Comparison of ENCODE assay signal across 8 mouse cellular contexts in the genomic region with DNA sequence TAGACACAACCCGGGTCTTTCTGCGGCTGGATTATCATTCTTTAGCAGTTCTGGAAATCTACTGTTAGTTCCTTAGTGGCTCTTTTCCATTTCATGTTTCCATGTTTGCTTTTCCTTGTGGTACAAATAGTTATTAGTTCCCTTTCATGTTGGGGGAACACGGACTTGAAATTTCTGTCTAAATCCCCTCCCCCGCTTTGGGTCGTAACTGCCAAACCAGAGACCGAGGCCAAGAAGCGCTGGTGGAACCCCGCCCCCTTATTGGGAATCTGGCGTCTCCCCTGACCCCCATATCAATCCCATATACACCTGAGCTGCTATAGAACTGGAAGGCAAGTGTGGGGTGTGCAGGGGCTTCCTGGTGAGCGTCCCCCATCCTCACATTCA. TPM values are rescaled to one million over a fixed set of nuclear protein-coding genes. Genes with fewer than 3 reads are reported as not detected.
A peak's percentile ranks its signal among the peaks of the same experiment; 100 is the strongest.
DNase-seq lines count a peak whose midpoint lies in the region; ATAC-seq and TF ChIP-seq lines count a peak whose summit lies in the region.

No protein-coding gene starts in this region.

- H3K36me3 ChIP-seq in heart, adult 2 months (ENCODE audit: control insufficient read depth, insufficient read depth, low read length) = no peaks in the 10 kb centered on the region
- no peaks in the 10 kb centered on the region for H3K36me3 ChIP-seq in hindbrain, embryonic 14.5 days (replicated peaks; ENCODE audit: control insufficient read depth, insufficient read depth)
- H3K36me3 ChIP-seq in macrophage (ENCODE audit: inconsistent target) = no peaks in the 10 kb centered on the region; the same call in 1 of the 2 replicates

- no peaks in the 10 kb centered on the region for H3K27me3 ChIP-seq in heart, adult 2 months (ENCODE audit: control insufficient read depth, insufficient read depth, low read length)
- H3K27me3 ChIP-seq in hindbrain, embryonic 14.5 days (ENCODE audit: control insufficient read depth, insufficient read depth, low read length) = peaks cover 31% of the 10 kb centered on the region

- peak overlapping the region; percentile 99 for H3K27ac ChIP-seq in heart, adult 2 months
- H3K27ac ChIP-seq in bone marrow macrophage, adult 2 months (ENCODE audit: insufficient read depth, low read depth, low read length) = peak overlapping the region; percentile 91
- no peak overlapping the region for H3K27ac ChIP-seq in hindbrain, embryonic 14.5 days
- H3K27ac ChIP-seq in macrophage = peak overlapping the region; percentile 96

- no peak for TF ChIP-seq POLR2A in heart, adult 2 months (IDR thresholded peaks at IDR 0.05; ENCODE audit: insufficient read depth, low read depth, low read length)
- no peak for TF ChIP-seq POLR2A in bone marrow macrophage, adult 2 months (IDR thresholded peaks at IDR 0.05; ENCODE audit: borderline replicate concordance, low read depth, low read length)

- 10% methylated on average over 10 of the region's 10 CpGs for WGBS in heart, adult 2 months
- WGBS in hindbrain, embryonic 14.5 days = 2% methylated on average over 10 of the region's 10 CpGs
- WGBS in macrophage (ENCODE audit: missing documents) = 9% methylated on average over 10 of the region's 10 CpGs

- H3K4me2 ChIP-seq in hindbrain, embryonic 14.5 days (replicated peaks) = peak overlapping the region; percentile 100

- peak overlapping the region; percentile 83 for H3K4me3 ChIP-seq in heart, adult 2 months
- peak overlapping the region; percentile 68 for H3K4me3 ChIP-seq in bone marrow macrophage, adult 2 months (ENCODE audit: insufficient read depth, low read length)
- H3K4me3 ChIP-seq in hindbrain, embryonic 14.5 days (replicated peaks; ENCODE audit: low read length) = peak overlapping the region; percentile 48
- H3K4me3 ChIP-seq in macrophage (ENCODE audit: inconsistent target) = peak overlapping the region; percentile 85

- no peak for TF ChIP-seq EP300 in heart, adult 2 months (IDR thresholded peaks at IDR 0.05; ENCODE audit: insufficient read depth, low read depth, low read length)

- H3K9me3 ChIP-seq in hindbrain, embryonic 14.5 days (ENCODE audit: control insufficient read depth, low read length) = no peaks in the 10 kb centered on the region

- peaks cover 3% of the 10 kb centered on the region for H3K4me1 ChIP-seq in heart, adult 2 months (ENCODE audit: control insufficient read depth, insufficient read depth, low read length)
- H3K4me1 ChIP-seq in bone marrow macrophage, adult 2 months (ENCODE audit: control insufficient read depth, insufficient read depth, low read length) = peaks cover 6% of the 10 kb centered on the region
- H3K4me1 ChIP-seq in hindbrain, embryonic 14.5 days (replicated peaks; ENCODE audit: control insufficient read depth, insufficient read depth, low read length) = peaks cover 47% of the 10 kb centered on the region

- peak overlapping the region; percentile 54 for H3K9ac ChIP-seq in heart, adult 2 months (ENCODE audit: low read depth, low read length)
- H3K9ac ChIP-seq in hindbrain, embryonic 14.5 days = no peak overlapping the region

- no peak for TF ChIP-seq CTCF in heart, adult 2 months (IDR thresholded peaks at IDR 0.05)
- no peak for TF ChIP-seq CTCF in bone marrow macrophage, adult 2 months (IDR thresholded peaks at IDR 0.05; ENCODE audit: low read depth, low read length)

- intact Hi-C loops in heart, adult 2 months (cut with DNase I) = loop anchor here (1.0 to 5.0 kb wide), 3 partner anchors 14 to 92 kb away; a partner anchor contains a TSS
- intact Hi-C loops in heart, postnatal 36 days (cut with DNase I) = loop anchor here (2.0 to 5.0 kb wide), 3 partner anchors 47 to 92 kb away; a partner anchor contains a TSS

- no peaks in the 10 kb centered on the region for H3K79me2 ChIP-seq in heart, adult 2 months (replicated peaks; ENCODE audit: control insufficient read depth, insufficient read depth, low read length)
- H3K79me2 ChIP-seq in macrophage (ENCODE audit: inconsistent target) = peaks cover 27% of the 10 kb centered on the region

- DNase-seq in heart, adult 2 months = peak in 1 of 2 experiments; percentile 44
- no peak for DNase-seq in heart, postnatal 36 days
- DNase-seq in hindbrain, embryonic 14.5 days (ENCODE audit: low spot score) = no peak
- DNase-seq in embryo, embryonic 9.5 days (ENCODE audit: extremely low spot score) = no peak
- DNase-seq in frontal cortex, postnatal 25 days (ENCODE audit: low spot score in 2 of 2) = no peak
- no peak for DNase-seq in frontal cortex, postnatal 14 days (ENCODE audit: low spot score in 2 of 2)

- ATAC-seq in hindbrain, embryonic 14.5 days (ENCODE audit: low FRiP score) = no peak

RNA-seq across cellular contexts. Expression of a gene that starts 0.8 kb away (rescaled TPM):
- total RNA-seq in heart, adult 2 months (2021) = 10 to 100 TPM; 20.5 to 23.4 TPM
- 21.5 and 21.9 TPM in 2 replicates for polyA plus RNA-seq in heart, adult 2 months (2012; rRNA removed)
- 10 to 100 TPM; 20.8 to 23.5 TPM for total RNA-seq in heart, postnatal 36 days (2021)
- 66.0 and 75.2 TPM in 2 replicates for polyA plus RNA-seq in bone marrow macrophage, adult 2 months (2012; ENCODE audit: insufficient read depth, insufficient read length, missing spikeins)
- 0.46 and 1.1 TPM in 2 replicates for polyA plus RNA-seq in hindbrain, embryonic 14.5 days (2014; fragmentation: Nextera tagmentation; extraction: Ambion mirVana)
- total RNA-seq in macrophage (2018; cell fraction: chromatin; rRNA removed) = 10 to 100 TPM in 20 of 26 experiments, 1 to 10 TPM in 6; 2.5 to 53.1 (median 18.1) TPM
- 10 to 100 TPM; 23.0 to 84.5 (median 54.9) TPM for total RNA-seq in macrophage (2018; cell fraction: cytosol; rRNA removed)
- total RNA-seq in macrophage (2018; cell fraction: nucleus; rRNA removed) = 10 to 100 TPM; 11.2 to 95.4 (median 44.7) TPM
- 41.6 to 50.1 TPM (median 42.1 TPM) in 3 replicates for polyA plus RNA-seq in macrophage (2018)

RNA-seq across cellular contexts. Expression of a gene that starts 7.2 kb away (rescaled TPM):
- total RNA-seq in heart, adult 2 months (2021) = not detected
- polyA plus RNA-seq in heart, adult 2 months (2012; rRNA removed) = 2.1 and 5.4 TPM in 2 replicates
- total RNA-seq in heart, postnatal 36 days (2021) = under 1 TPM; 0.24 to 0.72 TPM
- not detected in 2 replicates for polyA plus RNA-seq in bone marrow macrophage, adult 2 months (2012; ENCODE audit: insufficient read depth, insufficient read length, missing spikeins)
- not detected in 2 replicates for polyA plus RNA-seq in hindbrain, embryonic 14.5 days (2014; fragmentation: Nextera tagmentation; extraction: Ambion mirVana)
- total RNA-seq in macrophage (2018; cell fraction: chromatin; rRNA removed) = 1 to 10 TPM in 16 of 26 experiments, under 1 TPM in 1, not detected in 9; 0.53 to 6.3 (median 2.0) TPM
- total RNA-seq in macrophage (2018; cell fraction: cytosol; rRNA removed) = under 1 TPM in 5 of 26 experiments, not detected in 21; 0.07 to 0.24 (median 0.11) TPM
- total RNA-seq in macrophage (2018; cell fraction: nucleus; rRNA removed) = 1 to 10 TPM in 16 of 26 experiments, under 1 TPM in 6, not detected in 4; 0.39 to 8.9 (median 2.0) TPM
- not detected in 3 replicates for polyA plus RNA-seq in macrophage (2018)

RNA-seq across cellular contexts. Expression of a gene that starts 16.3 kb away (rescaled TPM):
- total RNA-seq in heart, adult 2 months (2021) = 10 to 100 TPM; 56.1 to 59.7 TPM
- 81.3 and 89.8 TPM in 2 replicates for polyA plus RNA-seq in heart, adult 2 months (2012; rRNA removed)
- total RNA-seq in heart, postnatal 36 days (2021) = 10 to 100 TPM; 44.0 to 55.1 TPM
- polyA plus RNA-seq in bone marrow macrophage, adult 2 months (2012; ENCODE audit: insufficient read depth, insufficient read length, missing spikeins) = 17.7 and 20.5 TPM in 2 replicates
- polyA plus RNA-seq in hindbrain, embryonic 14.5 days (2014; fragmentation: Nextera tagmentation; extraction: Ambion mirVana) = 30.8 and 33.4 TPM in 2 replicates
- total RNA-seq in macrophage (2018; cell fraction: chromatin; rRNA removed) = 10 to 100 TPM; 14.7 to 55.7 (median 35.5) TPM
- total RNA-seq in macrophage (2018; cell fraction: cytosol; rRNA removed) = 10 to 100 TPM; 12.4 to 27.6 (median 19.2) TPM
- 10 to 100 TPM; 11.5 to 47.7 (median 28.4) TPM for total RNA-seq in macrophage (2018; cell fraction: nucleus; rRNA removed)
- 11.3 to 17.1 TPM (median 16.4 TPM) in 3 replicates for polyA plus RNA-seq in macrophage (2018)

RNA-seq across cellular contexts. Expression of a gene that starts 22.8 kb away (rescaled TPM):
- 1 to 10 TPM; 3.3 to 3.5 TPM for total RNA-seq in heart, adult 2 months (2021)
- 9.0 and 10.7 TPM in 2 replicates for polyA plus RNA-seq in heart, adult 2 months (2012; rRNA removed)
- total RNA-seq in heart, postnatal 36 days (2021) = 1 to 10 TPM; 5.1 to 5.4 TPM
- polyA plus RNA-seq in bone marrow macrophage, adult 2 months (2012; ENCODE audit: insufficient read depth, insufficient read length, missing spikeins) = 46.6 and 55.2 TPM in 2 replicates
- 94.0 and 99.4 TPM in 2 replicates for polyA plus RNA-seq in hindbrain, embryonic 14.5 days (2014; fragmentation: Nextera tagmentation; extraction: Ambion mirVana)
- 10 to 100 TPM in 1 of 26 experiments, 1 to 10 TPM in 4, under 1 TPM in 1, not detected in 20; 0.84 to 11.0 (median 1.2) TPM for total RNA-seq in macrophage (2018; cell fraction: chromatin; rRNA removed)
- total RNA-seq in macrophage (2018; cell fraction: cytosol; rRNA removed) = 10 to 100 TPM in 2 of 26 experiments, 1 to 10 TPM in 24; 3.7 to 12.0 (median 7.7) TPM
- 1 to 10 TPM in 25 of 26 experiments, not detected in 1; 1.2 to 8.0 (median 2.1) TPM for total RNA-seq in macrophage (2018; cell fraction: nucleus; rRNA removed)
- polyA plus RNA-seq in macrophage (2018) = 6.1 to 27.6 TPM (median 13.1 TPM) in 3 replicates

RNA-seq across cellular contexts. Expression of a gene that starts 22.8 kb away (rescaled TPM):
- 10 to 100 TPM; 31.6 to 32.0 TPM for total RNA-seq in heart, adult 2 months (2021)
- 32.4 and 50.5 TPM in 2 replicates for polyA plus RNA-seq in heart, adult 2 months (2012; rRNA removed)
- total RNA-seq in heart, postnatal 36 days (2021) = 10 to 100 TPM; 34.1 to 36.6 TPM
- 56.0 and 56.8 TPM in 2 replicates for polyA plus RNA-seq in bone marrow macrophage, adult 2 months (2012; ENCODE audit: insufficient read depth, insufficient read length, missing spikeins)
- 12.1 and 13.9 TPM in 2 replicates for polyA plus RNA-seq in hindbrain, embryonic 14.5 days (2014; fragmentation: Nextera tagmentation; extraction: Ambion mirVana)
- total RNA-seq in macrophage (2018; cell fraction: chromatin; rRNA removed) = 10 to 100 TPM; 48.7 to 87.6 (median 68.7) TPM
- total RNA-seq in macrophage (2018; cell fraction: cytosol; rRNA removed) = 10 to 100 TPM; 33.2 to 42.6 (median 38.5) TPM
- 10 to 100 TPM; 43.0 to 71.0 (median 53.3) TPM for total RNA-seq in macrophage (2018; cell fraction: nucleus; rRNA removed)
- polyA plus RNA-seq in macrophage (2018) = 32.7 to 33.3 TPM (median 32.9 TPM) in 3 replicates

Comparison
In these comparisons a context has a peak if more than half of its experiments do, and no peak if none do; other contexts are left out.
1. RNA of a gene that starts 0.8 kb away (polyA plus RNA-seq): 66.0 to 75.2 TPM in bone marrow macrophage, adult 2 months, 41.6 to 50.1 TPM in macrophage and 21.5 to 21.9 TPM in heart, adult 2 months; 0.46 to 1.1 TPM in hindbrain, embryonic 14.5 days; every median in the first group is over 10 times any median in the second.
2. Peak in every context shown above with its lines, with median percentiles within 50 percentile points of each other: H3K4me3 ChIP-seq.